Mouse (Mus musculus) hindbrain, embryonic 14.5 days (tissue): Measurements from ENCODE around the gene Atrnl1. TPM values are rescaled to one million over a fixed set of nuclear protein-coding genes. Genes with fewer than 3 reads are reported as not detected.

ENCODE experiments used
- ATAC-seq: fragments of 200-750 bp; cut with Nextera tagmentation; 2 replicates; pipeline ENCODE4 v1.8.0; 2017; ENCODE audit warnings: moderate number of reproducible peaks, mild to moderate bottlenecking, moderate TSS enrichment, moderate library complexity; ENCODE audit not compliant: low FRiP score
- DNase-seq: peaks from one replicate; pipeline ENCODE4 v3.0.0-alpha.2; 2015; ENCODE audit warnings: low spot score
- H3K27ac ChIP-seq: fragments of 300-500 bp; sonication (generic); 2 replicates; pipeline ENCODE4 v1.5.1; 2014; ENCODE audit warnings: mild to moderate bottlenecking, moderate library complexity
- H3K27me3 ChIP-seq: fragments of 300-500 bp; sonication (generic); 2 replicates; pipeline ENCODE4 v1.6.1; 2014; ENCODE audit warnings: mild to moderate bottlenecking, low read length, mixed read lengths; ENCODE audit not compliant: control insufficient read depth, insufficient read depth
- H3K36me3 ChIP-seq: fragments of 300-500 bp; sonication (generic); replicated peaks from 2 replicates; pipeline ENCODE4 v1.6.1; 2014; ENCODE audit not compliant: control insufficient read depth, insufficient read depth
- H3K4me1 ChIP-seq: fragments of 300-500 bp; sonication (generic); replicated peaks from 2 replicates; pipeline ENCODE4 v1.6.1; 2014; ENCODE audit warnings: antibody characterized with exemption, low read length, mixed read lengths; ENCODE audit not compliant: control insufficient read depth, insufficient read depth
- H3K4me2 ChIP-seq: fragments of 300-500 bp; sonication (generic); replicated peaks from 2 replicates; pipeline ENCODE4 v1.6.1; 2014; ENCODE audit warnings: mild to moderate bottlenecking, moderate library complexity
- H3K4me3 ChIP-seq: fragments of 300-500 bp; sonication (generic); replicated peaks from 2 replicates; pipeline ENCODE4 v1.5.1; 2014; ENCODE audit warnings: mild to moderate bottlenecking, low read length
- H3K9ac ChIP-seq: fragments of 300-500 bp; sonication (generic); 2 replicates; pipeline ENCODE4 v1.6.1; 2014
- H3K9me3 ChIP-seq: fragments of 300-500 bp; sonication (generic); 2 replicates; pipeline ENCODE4 v1.6.1; 2016; ENCODE audit warnings: low read length; ENCODE audit not compliant: control insufficient read depth
- WGBS: fragments of 180-500 bp; shearing (Covaris S2); extraction: QIAGEN DNeasy Blood & Tissue Kit; methylation state at CpG from one replicate; pipeline ENCODE4 v1.1.7; 2014; 5-methylcytosine and 5-hydroxymethylcytosine counted together
- polyA plus RNA-seq: library from polyadenylated mRNA; unstranded; fragments of >200 nt; fragmentation: Nextera tagmentation; extraction: Ambion mirVana; gene quantifications from 2 replicates; pipeline ENCODE4 v1.2.1, GENCODE M21; 2014

The Atrnl1 gene
- polyA plus RNA-seq, 1 experiment from 2014 or later: 8.6 TPM

- DNase-seq (no peak), ATAC-seq (no peak)
- Histone ChIP-seq H3K27me3 (no peaks in the 10 kb centered on the region), H3K9me3 (no peaks in the 10 kb centered on the region), H3K4me1 (peaks cover 5% of the 10 kb centered on the region), H3K9ac (no peak overlapping the region), H3K4me3 (no peak overlapping the region), H3K4me2 (no peak overlapping the region), H3K36me3 (no peaks in the 10 kb centered on the region), H3K27ac (peak overlapping the region; percentile 38; the same call in 1 of the 2 replicates)
- WGBS: 89% methylated on average over 7 of the region's 7 CpGs
Observed at GRCm38 (mm10) chr19:58095776-58096175, 484.9 kb downstream of the Atrnl1 start.

GRCm38 (mm10) chr19:58097195-58097594 lies 486.4 kb downstream of the Atrnl1 start:
- H3K4me1 ChIP-seq: peaks cover 5% of the 10 kb centered on the region
- no peak overlapping the region for H3K4me3 ChIP-seq
- H3K27ac ChIP-seq: no peak overlapping the region
- no peaks in the 10 kb centered on the region for H3K36me3 ChIP-seq
- no peak overlapping the region for H3K9ac ChIP-seq
- no peaks in the 10 kb centered on the region for H3K27me3 ChIP-seq
- ATAC-seq: no peak
- 79% methylated on average over 2 of the region's 2 CpGs for WGBS
- no peak for DNase-seq
- no peak overlapping the region for H3K4me2 ChIP-seq
- H3K9me3 ChIP-seq: no peaks in the 10 kb centered on the region

DNA sequence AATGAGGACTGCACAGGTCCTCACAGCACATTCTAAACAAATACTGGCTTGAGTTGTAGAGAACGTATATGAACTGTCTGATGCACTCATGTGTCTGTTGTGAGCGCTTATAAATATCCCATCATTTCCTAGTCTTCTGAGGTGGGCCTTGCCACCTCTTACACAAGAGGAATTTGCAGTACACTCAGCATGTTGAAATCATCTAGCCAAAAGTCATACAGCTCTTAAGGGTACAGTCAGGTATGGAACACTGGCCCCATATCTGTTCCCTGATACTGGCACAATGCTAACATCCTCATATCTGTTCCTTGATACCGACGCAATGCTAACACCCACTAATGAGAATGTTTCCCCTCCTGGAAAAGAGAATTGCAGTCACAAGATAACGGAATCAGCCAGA lies 488.7 kb downstream of the Atrnl1 start:
- H3K9ac ChIP-seq: no peak overlapping the region
- no peak overlapping the region for H3K27ac ChIP-seq
- no peaks in the 10 kb centered on the region for H3K36me3 ChIP-seq
- no peaks in the 10 kb centered on the region for H3K9me3 ChIP-seq
- 94% methylated on average over 5 of the region's 5 CpGs for WGBS
- no peak overlapping the region for H3K4me3 ChIP-seq
- DNase-seq: no peak
- ATAC-seq: no peak
- no peak overlapping the region for H3K4me2 ChIP-seq
- no peaks in the 10 kb centered on the region for H3K27me3 ChIP-seq
- peaks cover 5% of the 10 kb centered on the region for H3K4me1 ChIP-seq

DNA sequence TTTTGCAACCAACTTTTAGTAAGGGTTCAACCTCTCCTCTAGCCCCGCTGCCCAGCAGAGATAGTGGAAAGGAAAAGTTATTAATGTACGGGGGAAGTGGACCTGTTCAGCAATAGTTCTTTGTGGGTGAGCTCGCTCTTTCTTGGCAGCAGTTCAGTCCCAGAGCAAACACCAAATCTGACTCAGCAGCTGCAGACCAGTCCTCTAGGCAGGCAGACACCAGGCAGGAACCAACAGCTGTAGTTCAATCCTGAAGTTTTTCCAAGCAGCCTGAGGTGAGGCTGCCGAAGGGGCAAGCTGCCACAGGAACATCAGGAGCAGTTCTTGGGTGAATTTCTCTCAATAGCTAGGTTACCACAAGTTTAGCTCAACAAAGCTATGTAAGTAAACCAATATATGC lies 489.5 kb downstream of the Atrnl1 start:
- DNase-seq: no peak
- Histone ChIP-seq H3K27me3 (no peaks in the 10 kb centered on the region), H3K9ac (no peak overlapping the region), H3K27ac (no peak overlapping the region), H3K4me3 (no peak overlapping the region), H3K36me3 (no peaks in the 10 kb centered on the region), H3K4me2 (no peak overlapping the region), H3K4me1 (peaks cover 2% of the 10 kb centered on the region), H3K9me3 (no peaks in the 10 kb centered on the region)
- ATAC-seq: no peak
- 90% methylated on average over 4 of the region's 4 CpGs for WGBS

GRCm38 (mm10) chr19:58104544-58104943 lies 493.7 kb downstream of the Atrnl1 start:
- no peak for ATAC-seq
- 77% methylated on average over 7 of the region's 7 CpGs for WGBS
- H3K4me1 ChIP-seq: no peaks in the 10 kb centered on the region; the same call in 1 of the 2 replicates
- H3K9me3 ChIP-seq: no peaks in the 10 kb centered on the region
- no peak overlapping the region for H3K9ac ChIP-seq
- H3K4me2 ChIP-seq: no peak overlapping the region
- DNase-seq: no peak
- no peak overlapping the region for H3K27ac ChIP-seq
- H3K4me3 ChIP-seq: no peak overlapping the region
- H3K36me3 ChIP-seq: no peaks in the 10 kb centered on the region
- H3K27me3 ChIP-seq: no peaks in the 10 kb centered on the region

GRCm38 (mm10) chr19:58107632-58108031 lies 496.8 kb downstream of the Atrnl1 start:
- Histone ChIP-seq H3K27ac (no peak overlapping the region), H3K27me3 (no peaks in the 10 kb centered on the region), H3K4me3 (no peak overlapping the region), H3K36me3 (no peaks in the 10 kb centered on the region), H3K9ac (no peak overlapping the region), H3K4me2 (no peak overlapping the region), H3K9me3 (no peaks in the 10 kb centered on the region), H3K4me1 (no peaks in the 10 kb centered on the region; the same call in 1 of the 2 replicates)
- ATAC-seq (no peak), DNase-seq (no peak)
- WGBS: 27% methylated on average over 10 of the region's 10 CpGs

- H3K36me3 ChIP-seq: no peaks in the 10 kb centered on the region
- H3K9ac ChIP-seq: no peak overlapping the region
- H3K27me3 ChIP-seq: no peaks in the 10 kb centered on the region
- 97% methylated on average over 3 of the region's 3 CpGs for WGBS
- DNase-seq (no peak), ATAC-seq (no peak)
- H3K4me3 ChIP-seq: no peak overlapping the region
- H3K9me3 ChIP-seq: no peaks in the 10 kb centered on the region
- no peak overlapping the region for H3K27ac ChIP-seq
- H3K4me1 ChIP-seq: peaks cover 3% of the 10 kb centered on the region; the same call in 1 of the 2 replicates
- H3K4me2 ChIP-seq: no peak overlapping the region
Observed at GRCm38 (mm10) chr19:58110491-58110890, 499.7 kb downstream of the Atrnl1 start.

- DNase-seq (no peak), ATAC-seq (no peak)
- no peaks in the 10 kb centered on the region for H3K27me3 ChIP-seq
- no peak overlapping the region for H3K27ac ChIP-seq
- no peak overlapping the region for H3K4me2 ChIP-seq
- H3K36me3 ChIP-seq: no peaks in the 10 kb centered on the region
- no peaks in the 10 kb centered on the region for H3K9me3 ChIP-seq
- peaks cover 4% of the 10 kb centered on the region; the same call in 1 of the 2 replicates for H3K4me1 ChIP-seq
- no peak overlapping the region for H3K4me3 ChIP-seq
- WGBS: 85% methylated on average over 6 of the region's 6 CpGs
- H3K9ac ChIP-seq: no peak overlapping the region
Observed at GRCm38 (mm10) chr19:58111291-58111690, 500.5 kb downstream of the Atrnl1 start.

GRCm38 (mm10) chr19:58112151-58112550 lies 501.3 kb downstream of the Atrnl1 start:
- 35% methylated on average over 5 of the region's 5 CpGs for WGBS
- no peak overlapping the region for H3K27ac ChIP-seq
- H3K9me3 ChIP-seq: no peaks in the 10 kb centered on the region
- no peak overlapping the region for H3K9ac ChIP-seq
- H3K4me1 ChIP-seq: peaks cover 4% of the 10 kb centered on the region; the same call in 1 of the 2 replicates
- ATAC-seq: no peak
- DNase-seq: no peak
- no peak overlapping the region for H3K4me2 ChIP-seq
- H3K4me3 ChIP-seq: no peak overlapping the region
- no peaks in the 10 kb centered on the region for H3K27me3 ChIP-seq
- no peaks in the 10 kb centered on the region for H3K36me3 ChIP-seq

GRCm38 (mm10) chr19:58113092-58113731 lies 502.4 kb downstream of the Atrnl1 start:
- no peak overlapping the region for H3K4me2 ChIP-seq
- peaks cover 4% of the 10 kb centered on the region; the same call in 1 of the 2 replicates for H3K4me1 ChIP-seq
- no peaks in the 10 kb centered on the region for H3K9me3 ChIP-seq
- H3K27me3 ChIP-seq: no peaks in the 10 kb centered on the region
- H3K9ac ChIP-seq: no peak overlapping the region
- 71% methylated on average over 5 of the region's 5 CpGs for WGBS
- H3K36me3 ChIP-seq: no peaks in the 10 kb centered on the region
- H3K27ac ChIP-seq: no peak overlapping the region
- no peak for DNase-seq
- ATAC-seq: peak; percentile 94
- no peak overlapping the region for H3K4me3 ChIP-seq
